ENCODE assay signal across 10 mouse cellular contexts in genomic region chr7:112299521-112300096, GRCm38 (mm10).
DNase-seq lines count a peak whose midpoint lies in the region; ATAC-seq and TF ChIP-seq lines count a peak whose summit lies in the region.
"Had no signal": no experiment of that assay in that cellular context is flagged by ENCODE, and none has a peak within 500 bp of the region (broad histone marks: within the 10 kb centered on the region; RNA-seq: fewer than 3 reads in every experiment).

No protein-coding gene starts in this region.

- no peaks in the 10 kb centered on the region for H3K27me3 ChIP-seq in heart, embryonic 12.5 days (replicated peaks)
- no peaks in the 10 kb centered on the region for H3K27me3 ChIP-seq in liver, embryonic 12.5 days (replicated peaks)
- H3K27me3 ChIP-seq: limb, embryonic 13.5 days had no signal

- peak overlapping the region; percentile 73 for H3K27ac ChIP-seq in left cerebral cortex, adult 2 months
- peak overlapping the region; percentile 99 for H3K27ac ChIP-seq in heart, embryonic 12.5 days (ENCODE audit: poor library complexity, severe bottlenecking)
- H3K27ac ChIP-seq in liver, embryonic 12.5 days = peak overlapping the region; percentile 43; the same call in 1 of the 2 replicates
- H3K27ac ChIP-seq: limb, embryonic 13.5 days had no signal

- DNase-seq in left cerebral cortex, adult 2 months (ENCODE audit: extremely low spot score in 1 of 2, low spot score in 2 of 2) = peak in 1 of 2 experiments; percentile 34
- DNase-seq in left cerebral cortex, adult 8-10 months (ENCODE audit: low spot score in 2 of 2) = no peak
- DNase-seq in urinary bladder, adult 2 months (ENCODE audit: low spot score) = peak; percentile 49
- DNase-seq in thymus, postnatal 10 days (ENCODE audit: low spot score in 2 of 2) = no peak
- DNase-seq in yolk sac, embryonic 10.5 days (ENCODE audit: low spot score) = no peak
- no peak for DNase-seq in embryo, embryonic 11 days

- peaks cover 42% of the 10 kb centered on the region for H3K36me3 ChIP-seq in heart, embryonic 12.5 days
- H3K36me3 ChIP-seq in liver, embryonic 12.5 days = no peaks in the 10 kb centered on the region
- H3K36me3 ChIP-seq: limb, embryonic 13.5 days had no signal

- H3K4me3 ChIP-seq in left cerebral cortex, adult 2 months = no peak overlapping the region
- no peak overlapping the region for H3K4me3 ChIP-seq in heart, embryonic 12.5 days
- H3K4me3 ChIP-seq in liver, embryonic 12.5 days = no peak overlapping the region
- H3K4me3 ChIP-seq: limb, embryonic 13.5 days had no signal

- H3K9me3 ChIP-seq in heart, embryonic 12.5 days (replicated peaks) = no peaks in the 10 kb centered on the region
- no peaks in the 10 kb centered on the region for H3K9me3 ChIP-seq in liver, embryonic 12.5 days (replicated peaks)
- H3K9me3 ChIP-seq: limb, embryonic 13.5 days had no signal

- 27% methylated on average over 10 of the region's 10 CpGs for WGBS in heart, embryonic 12.5 days
- 37% methylated on average over 10 of the region's 10 CpGs for WGBS in liver, embryonic 12.5 days (ENCODE audit: insufficient replicate concordance)

- TF ChIP-seq CTCF in left cerebral cortex, adult 2 months (IDR thresholded peaks at IDR 0.05) = no peak

- peak overlapping the region; percentile 70 for H3K9ac ChIP-seq in heart, embryonic 12.5 days
- H3K9ac ChIP-seq in liver, embryonic 12.5 days = no peak overlapping the region
- H3K9ac ChIP-seq: limb, embryonic 13.5 days had no signal

- H3K4me2 ChIP-seq in heart, embryonic 12.5 days = peak overlapping the region; percentile 15; the same call in 1 of the 2 replicates
- H3K4me2 ChIP-seq in liver, embryonic 12.5 days = no peak overlapping the region
- H3K4me2 ChIP-seq: limb, embryonic 13.5 days had no signal

- peak; percentile 74 for ATAC-seq in heart, embryonic 12.5 days (ENCODE audit: insufficient number of reproducible peaks, low FRiP score)
- no peak; the same call in 1 of the 2 replicates for ATAC-seq in liver, embryonic 12.5 days
- ATAC-seq: forebrain, embryonic 14.5 days had no signal

- H3K4me1 ChIP-seq in heart, embryonic 12.5 days (replicated peaks) = peaks cover 82% of the 10 kb centered on the region
- H3K4me1 ChIP-seq in liver, embryonic 12.5 days = peaks cover 14% of the 10 kb centered on the region

- intact Hi-C loops in left cerebral cortex, adult 2 months (cut with DNase I) = no loop called here

Comparison
In these comparisons a context has a peak if more than half of its experiments do, and no peak if none do; other contexts are left out.
1. H3K27ac ChIP-seq: peak in every context shown above with its lines; median percentile 99 in heart, embryonic 12.5 days; 73 in left cerebral cortex, adult 2 months; 43 in liver, embryonic 12.5 days.